Mouse (Mus musculus) large intestine, adult 2 months (tissue): ENCODE measurements around the gene Tmem258. TPM values are rescaled to one million over a fixed set of nuclear protein-coding genes. Genes with fewer than 3 reads are reported as not detected.
"Not testable (repeated sequence)": the region's sequence is repeated elsewhere in the genome, so short reads cannot be mapped to it uniquely, and the experiment has no call there.

Experiments used
- DNase-seq: peaks from one replicate; pipeline ENCODE4 v3.0.0-alpha.2; 2012; ENCODE audit warnings: low read depth, low spot score
- WGBS: fragments of 180-500 bp; shearing (Covaris S2); methylation state at CpG from one replicate; pipeline ENCODE4 v1.1.7; 2018; 5-methylcytosine and 5-hydroxymethylcytosine counted together
- polyA plus RNA-seq: library from polyadenylated mRNA; depleted of rRNA; stranded (reverse); fragments of >200 nt; gene quantifications from 2 replicates; pipeline ENCODE4 v1.2.3, GENCODE M21; 2012; rRNA removed

Tmem258 gene
- 161 and 185 TPM in 2 replicates for polyA plus RNA-seq

GRCm38 (mm10) chr19:10203848-10204615 lies at the start of gene Tmem258, which contains the start of gene Fen1:
Gene Tmem258, plus strand, starts transcription at chr19:10204014.
Gene Fen1, minus strand, starts transcription at chr19:10204169.
- WGBS = under 1% methylated on average over 40 of the region's 40 CpGs

GRCm38 (mm10) chr19:10157725-10158124 lies 46.1 kb upstream of the Tmem258 start:
- WGBS = 82% methylated on average over 2 of the region's 2 CpGs
- DNase-seq = no peak

More at GRCm38 (mm10) chr19:10203848-10204615, at the start of gene Tmem258, which contains the start of gene Fen1:
- DNase-seq = peak; percentile 74

GRCm38 (mm10) chr19:10163896-10164295 lies 39.9 kb upstream of the Tmem258 start:
- no peak for DNase-seq
- 78% methylated on average over 3 of the region's 3 CpGs for WGBS

- not testable (repeated sequence) for DNase-seq
- WGBS = 69% methylated on average over 4 of the region's 4 CpGs
Measured at GRCm38 (mm10) chr19:10165928-10166327, 37.9 kb upstream of the Tmem258 start.

- no peak for DNase-seq
Measured at GRCm38 (mm10) chr19:10167112-10167511, 36.7 kb upstream of the Tmem258 start.

GRCm38 (mm10) chr19:10167951-10168350 lies 35.9 kb upstream of the Tmem258 start:
- WGBS = 46% methylated on average over 1 of the region's 1 CpGs
- no peak for DNase-seq

More at GRCm38 (mm10) chr19:10167112-10167511, 36.7 kb upstream of the Tmem258 start:
- WGBS = 62% methylated on average over 4 of the region's 4 CpGs

- 61% methylated on average over 3 of the region's 3 CpGs for WGBS
- DNase-seq = no peak
Measured at GRCm38 (mm10) chr19:10168441-10168840, 35.4 kb upstream of the Tmem258 start.

GRCm38 (mm10) chr19:10169179-10169578 lies 34.6 kb upstream of the Tmem258 start:
- DNase-seq = no peak

- WGBS = 91% methylated on average over 3 of the region's 3 CpGs
- not testable (repeated sequence) for DNase-seq
Measured at GRCm38 (mm10) chr19:10169692-10170330, 34.0 kb upstream of the Tmem258 start.

GRCm38 (mm10) chr19:10170466-10170865 lies 33.3 kb upstream of the Tmem258 start:
- WGBS = 32% methylated on average over 1 of the region's 1 CpGs
- DNase-seq = no peak

GRCm38 (mm10) chr19:10171359-10171758 lies 32.5 kb upstream of the Tmem258 start:
- DNase-seq = no peak
- 51% methylated on average over 7 of the region's 7 CpGs for WGBS

GRCm38 (mm10) chr19:10171846-10172245 lies 32.0 kb upstream of the Tmem258 start:
- no peak for DNase-seq

- WGBS = 51% methylated on average over 5 of the region's 5 CpGs
Measured at GRCm38 (mm10) chr19:10173116-10173718, 30.6 kb upstream of the Tmem258 start.

GRCm38 (mm10) chr19:10173844-10174539 lies 29.8 kb upstream of the Tmem258 start:
- 85% methylated on average over 7 of the region's 7 CpGs for WGBS
- DNase-seq = no peak

More at GRCm38 (mm10) chr19:10173116-10173718, 30.6 kb upstream of the Tmem258 start:
- no peak for DNase-seq

- DNase-seq = no peak
- WGBS = 83% methylated on average over 4 of the region's 4 CpGs
Measured at GRCm38 (mm10) chr19:10174956-10175355, 28.9 kb upstream of the Tmem258 start.

GRCm38 (mm10) chr19:10176477-10176876 lies 27.3 kb upstream of the Tmem258 start:
- no peak for DNase-seq
- 94% methylated on average over 1 of the region's 1 CpGs for whole genome bisulfite sequencing

- DNase-seq = no peak
- WGBS = 56% methylated on average over 7 of the region's 7 CpGs
Measured at GRCm38 (mm10) chr19:10176941-10177372, 26.9 kb upstream of the Tmem258 start.

GRCm38 (mm10) chr19:10181225-10181624 lies 22.6 kb upstream of the Tmem258 start:
- WGBS = 92% methylated on average over 7 of the region's 7 CpGs

GRCm38 (mm10) chr19:10182142-10182541 lies 21.7 kb upstream of the Tmem258 start:
- WGBS = 18% methylated on average over 7 of the region's 7 CpGs

More at GRCm38 (mm10) chr19:10181225-10181624, 22.6 kb upstream of the Tmem258 start:
- no peak for DNase-seq

More at GRCm38 (mm10) chr19:10182142-10182541, 21.7 kb upstream of the Tmem258 start:
- no peak for DNase-seq
